Mouse (Mus musculus) embryo, embryonic 10 days (tissue): ENCODE data around the gene Fam217b.

Experiments
- DNase-seq: peaks from one replicate; pipeline ENCODE4 v3.0.0-alpha.2; 2015; ENCODE audit warnings: low spot score

The Fam217b gene

DNA sequence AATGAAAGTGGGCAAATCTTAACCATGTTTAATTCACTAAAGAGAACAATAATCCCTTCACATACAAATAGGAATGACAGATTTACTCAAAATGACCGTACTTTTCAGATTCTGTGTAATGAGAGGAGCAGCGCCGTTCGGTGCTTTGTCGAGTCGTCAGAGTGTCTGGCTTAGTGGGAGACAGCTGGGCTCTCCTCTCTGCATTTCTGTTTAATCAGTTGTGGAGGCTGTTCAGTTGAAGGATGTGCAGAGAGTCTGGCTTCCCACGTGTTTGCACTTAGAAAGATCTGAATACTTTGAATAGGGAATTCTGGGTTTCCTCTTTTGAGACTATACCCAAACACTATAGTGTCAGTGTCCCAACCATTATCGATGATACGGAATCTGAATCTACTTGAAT lies 23.0 kb downstream of the Fam217b start:
- no peak for DNase-seq

DNA sequence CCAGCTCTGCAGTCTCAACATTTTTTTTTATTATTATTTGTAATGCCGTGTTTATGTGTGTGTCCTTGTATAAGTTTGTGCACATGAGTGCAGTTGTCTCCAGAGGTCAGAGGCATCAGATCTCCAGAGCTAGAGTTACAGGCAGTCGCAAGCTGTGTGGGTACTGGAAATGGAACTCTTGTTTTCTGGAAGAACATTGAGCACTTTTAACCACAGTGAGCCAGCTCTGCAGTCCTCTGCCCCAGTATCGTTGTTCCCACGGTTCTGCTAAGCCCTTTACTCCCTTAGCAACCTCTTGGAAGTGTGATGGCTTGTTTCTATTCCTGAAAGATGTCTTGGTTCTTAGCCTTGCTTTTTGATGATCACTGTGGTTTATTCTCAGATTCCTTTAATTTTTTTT lies 35.1 kb downstream of the Fam217b start:
- DNase-seq = no peak

DNA sequence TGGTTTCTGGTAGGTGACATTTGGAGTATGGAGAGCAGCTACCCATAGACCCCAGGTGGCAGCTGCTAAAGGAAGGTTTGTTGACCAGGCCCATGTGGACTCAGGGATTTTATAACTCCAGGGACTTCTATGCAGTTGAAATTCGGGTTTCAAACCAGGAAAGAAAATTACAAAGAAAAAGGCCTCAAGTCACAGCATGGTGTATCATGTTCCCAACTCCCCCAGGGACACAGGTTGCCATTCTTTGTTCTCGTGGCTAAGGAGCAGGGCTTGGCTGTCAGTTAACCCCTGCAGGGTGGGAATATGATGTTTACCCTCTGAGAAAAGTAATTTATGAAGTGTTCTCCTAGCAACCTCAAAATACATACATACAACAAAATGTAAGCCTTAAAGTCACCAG lies 35.9 kb downstream of the Fam217b start:
- DNase-seq = no peak

DNA sequence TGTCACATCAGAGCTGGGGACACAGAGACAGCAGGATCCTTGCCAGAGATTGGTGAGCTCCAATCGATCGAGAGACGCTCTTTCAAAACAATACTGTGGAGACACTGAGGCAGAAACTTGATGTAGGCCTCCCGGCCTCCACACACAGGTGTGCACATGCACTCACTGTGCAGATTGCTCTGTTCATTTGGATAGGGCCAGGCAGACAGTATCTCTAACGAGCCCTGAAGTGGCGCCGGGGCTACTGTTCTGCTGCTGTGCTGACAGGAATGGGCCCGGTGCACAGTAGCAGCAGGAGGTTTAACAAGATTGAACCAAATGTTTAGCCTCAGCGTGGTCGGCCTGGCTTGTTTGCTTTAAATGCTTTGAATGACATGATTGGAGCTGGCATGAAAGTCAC lies 36.6 kb downstream of the Fam217b start:
- no peak for DNase-seq

DNA sequence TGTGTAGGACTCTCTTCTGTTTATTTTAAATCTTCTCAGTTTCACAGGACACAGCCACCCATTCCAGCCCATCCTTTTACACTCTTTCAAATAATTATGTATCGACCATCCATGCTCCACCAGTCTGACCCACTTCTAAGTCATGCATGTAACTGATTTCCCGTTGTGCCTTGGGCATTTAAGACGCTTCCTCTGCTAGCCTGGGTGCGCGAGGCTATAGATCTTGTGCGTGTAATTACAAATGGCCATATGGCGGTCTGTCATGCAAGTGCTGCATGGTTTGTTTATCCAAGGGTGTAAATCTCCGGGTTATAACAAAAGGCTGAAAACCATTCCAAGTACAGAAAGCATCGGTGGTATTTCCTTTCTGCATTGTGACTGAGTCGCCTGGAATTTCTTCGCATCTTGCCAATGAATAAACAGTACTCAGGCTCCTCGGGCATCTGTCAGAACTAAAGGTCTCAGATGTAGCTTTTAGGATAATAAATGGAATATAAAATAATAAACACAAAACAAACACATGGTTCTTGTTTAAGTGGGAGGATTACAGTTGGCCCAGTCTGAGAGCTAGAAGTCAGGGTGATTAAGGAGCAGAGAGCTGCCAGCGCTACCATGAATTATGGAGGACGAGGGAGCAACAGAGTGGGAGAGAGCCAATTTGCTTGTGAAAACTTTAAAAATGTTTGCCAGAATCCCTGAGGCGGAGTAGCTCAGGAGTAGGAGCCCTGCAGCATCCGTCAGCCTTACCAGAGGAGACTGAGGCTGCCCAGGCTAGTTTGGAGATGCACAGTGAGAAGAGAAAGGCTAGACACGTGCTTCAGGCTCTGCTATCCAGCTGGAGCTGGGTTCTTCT lies 40.6 kb downstream of the Fam217b start:
- DNase-seq = peak; percentile 58

DNA sequence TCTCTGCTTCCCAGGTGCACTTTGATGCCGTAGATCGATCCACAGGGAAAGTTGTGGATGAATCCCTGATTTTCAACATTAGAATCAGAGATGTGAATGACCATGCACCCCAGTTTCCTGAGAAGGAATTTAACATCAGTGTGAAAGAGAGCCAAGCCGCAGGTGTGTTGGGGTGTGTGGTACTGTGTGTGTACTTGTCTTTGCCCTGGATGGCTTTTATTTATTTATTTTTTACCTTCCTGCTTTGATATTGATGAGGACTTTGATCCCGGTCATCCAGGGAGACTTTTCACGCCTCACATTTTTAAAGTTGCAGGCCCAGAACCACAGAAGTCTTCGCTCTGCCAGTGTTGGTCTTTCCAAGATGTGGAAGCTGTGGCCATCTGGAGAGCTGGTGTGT lies 43.1 kb downstream of the Fam217b start:
- no peak for DNase-seq

DNA sequence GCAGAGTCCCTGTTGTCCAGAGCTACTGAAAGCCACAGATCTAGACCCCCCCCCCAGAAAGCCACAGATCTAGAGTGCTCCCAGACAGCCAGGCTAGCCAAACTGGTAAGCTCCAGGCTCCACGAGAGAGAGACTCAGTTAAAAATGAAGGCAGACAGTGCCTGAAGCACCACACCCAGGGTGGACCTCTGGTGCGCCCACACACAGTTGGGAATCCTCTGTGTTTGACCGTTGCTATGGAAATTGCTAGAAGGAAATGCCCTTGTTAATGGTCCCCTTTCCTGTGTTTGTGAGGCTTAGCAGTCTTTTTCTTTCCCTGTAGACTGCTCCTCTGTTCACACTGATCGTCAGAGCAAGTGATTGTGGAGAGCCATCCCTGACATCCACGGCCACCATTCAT lies 46.0 kb downstream of the Fam217b start:
- DNase-seq = no peak

DNA sequence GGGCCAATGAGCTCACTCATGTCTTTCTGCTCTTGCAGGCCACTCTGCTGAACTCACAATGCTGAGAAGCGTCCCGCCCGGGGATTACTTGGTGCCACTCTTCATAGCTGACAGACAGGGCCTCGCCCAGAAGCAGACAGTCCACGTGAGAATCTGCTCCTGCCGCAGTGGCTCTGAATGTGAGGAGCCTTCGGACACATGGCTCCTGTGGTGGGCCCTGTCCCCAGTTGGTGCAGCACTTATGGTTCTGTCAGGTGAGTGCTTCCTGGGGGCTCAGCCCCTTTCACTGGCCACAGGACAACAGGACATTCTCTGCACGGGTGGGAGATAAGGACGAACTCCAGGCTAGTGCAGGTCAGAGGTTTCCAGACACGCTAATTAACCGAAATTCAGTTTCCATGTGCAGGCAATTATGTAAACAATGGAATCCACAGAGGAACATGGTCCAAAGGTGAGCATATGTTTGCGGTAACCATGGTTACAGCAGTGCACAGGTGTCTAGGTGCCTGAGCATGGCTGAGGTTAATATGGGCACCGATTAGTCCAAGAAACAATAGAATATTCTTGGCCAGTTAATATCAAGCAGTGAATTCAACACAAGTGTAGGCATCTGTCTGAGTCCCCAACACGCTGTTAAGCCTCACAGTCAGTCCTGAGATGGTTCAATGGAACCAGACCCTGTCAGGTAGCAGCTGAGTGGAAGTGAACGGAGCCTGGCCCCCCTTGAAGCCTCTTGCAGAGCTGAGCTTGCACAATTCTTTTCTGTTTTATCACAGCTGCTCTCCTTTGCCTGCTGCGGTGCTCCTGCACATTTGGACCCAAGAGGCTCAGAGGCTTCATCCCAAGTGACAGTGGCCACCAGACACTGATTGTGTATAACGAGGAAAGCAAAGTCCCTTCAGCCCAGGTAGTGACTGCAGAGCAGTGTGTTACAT lies 57.5 kb downstream of the Fam217b start:
- no peak for DNase-seq

DNA sequence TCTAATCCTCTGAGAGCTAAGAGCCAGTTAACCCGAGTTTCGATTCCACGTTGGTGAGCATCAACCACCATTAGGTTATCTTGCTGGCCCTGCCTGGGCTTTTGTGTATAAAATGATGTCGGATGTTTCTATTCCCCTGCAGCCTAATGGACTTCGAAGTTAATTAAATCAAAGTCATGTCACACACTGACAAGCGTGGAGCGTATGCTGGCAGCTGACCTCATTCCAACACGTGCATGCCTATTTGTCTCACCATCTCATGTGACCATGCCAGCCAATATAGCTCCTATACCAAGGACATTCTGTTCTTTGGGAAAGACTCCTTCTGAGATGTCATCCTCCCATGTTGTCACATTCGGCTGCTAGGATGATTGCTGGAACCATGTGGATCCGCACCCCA lies 59.6 kb downstream of the Fam217b start:
- DNase-seq = no peak
